Mouse (Mus musculus) liver, adult (tissue): Measurements from ENCODE around the gene Ccdc194.

ENCODE experiments used
- GATA4 ChIP-seq: IDR thresholded peaks from 2 replicates; pipeline ENCODE4 v1.6.1; 2014; ENCODE audit warnings: mild to moderate bottlenecking, low read length; ENCODE audit not compliant: insufficient replicate concordance

Gene Ccdc194

GRCm38 (mm10) chr8:71560765-71561164 lies 35.3 kb upstream of the Ccdc194 start:
- no peak for TF ChIP-seq GATA4

DNA sequence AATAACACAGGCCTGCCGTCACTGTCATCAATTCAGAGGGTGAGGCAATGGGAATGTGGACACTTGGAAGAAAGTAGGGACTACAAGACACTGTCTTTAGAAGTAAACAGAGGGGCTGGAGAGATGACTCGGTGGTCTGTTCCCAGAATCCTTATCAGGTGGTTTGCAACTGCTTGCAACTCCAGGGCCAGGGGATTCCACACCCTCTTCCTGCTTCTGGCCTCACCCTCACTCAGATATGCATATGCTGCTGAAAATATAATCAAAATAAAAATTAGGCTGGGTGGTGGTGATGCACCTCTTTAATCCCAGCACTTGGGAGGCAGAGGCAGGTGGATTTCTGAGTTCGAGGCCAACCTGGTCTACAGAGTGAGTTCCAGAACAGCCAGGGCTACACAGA lies 34.6 kb upstream of the Ccdc194 start:
- TF ChIP-seq GATA4, result no peak

DNA sequence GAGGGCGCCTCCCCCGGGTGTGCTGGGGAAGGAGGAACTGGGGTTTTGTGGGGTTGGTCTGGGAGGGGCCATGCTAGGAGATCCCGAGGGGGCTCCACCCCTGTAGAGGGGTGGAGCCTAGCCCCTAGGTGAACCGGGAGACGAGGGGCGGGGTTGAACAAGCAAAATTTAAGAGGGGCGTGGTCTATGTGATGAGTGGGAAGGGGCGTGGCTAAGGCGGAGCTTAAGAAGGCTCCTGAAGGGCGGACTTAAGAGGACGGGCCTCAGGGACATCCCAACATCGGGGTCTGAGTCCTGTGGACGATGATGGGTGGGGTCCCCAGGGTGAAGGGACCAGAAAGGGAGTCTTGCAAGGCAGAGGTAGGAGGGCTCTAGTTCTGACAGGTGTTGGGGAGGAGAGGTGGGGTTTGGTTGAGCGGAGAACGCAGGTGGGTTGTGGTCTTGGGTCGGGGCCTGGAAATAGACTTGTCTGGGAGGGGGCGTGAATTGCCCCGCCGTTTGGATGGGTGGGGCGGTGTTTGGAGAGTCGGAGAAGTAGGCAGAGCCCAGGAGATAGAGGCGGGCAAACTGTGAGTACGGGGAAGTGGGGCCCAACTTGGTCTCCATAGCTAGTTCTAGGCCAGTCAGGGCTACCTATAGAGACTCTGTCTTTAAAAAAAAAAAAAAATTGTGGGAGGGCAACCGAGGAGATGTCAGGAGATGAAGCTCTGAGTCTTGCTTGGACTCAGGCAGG lies 33.6 kb upstream of the Ccdc194 start:
- TF ChIP-seq GATA4, result no peak

DNA sequence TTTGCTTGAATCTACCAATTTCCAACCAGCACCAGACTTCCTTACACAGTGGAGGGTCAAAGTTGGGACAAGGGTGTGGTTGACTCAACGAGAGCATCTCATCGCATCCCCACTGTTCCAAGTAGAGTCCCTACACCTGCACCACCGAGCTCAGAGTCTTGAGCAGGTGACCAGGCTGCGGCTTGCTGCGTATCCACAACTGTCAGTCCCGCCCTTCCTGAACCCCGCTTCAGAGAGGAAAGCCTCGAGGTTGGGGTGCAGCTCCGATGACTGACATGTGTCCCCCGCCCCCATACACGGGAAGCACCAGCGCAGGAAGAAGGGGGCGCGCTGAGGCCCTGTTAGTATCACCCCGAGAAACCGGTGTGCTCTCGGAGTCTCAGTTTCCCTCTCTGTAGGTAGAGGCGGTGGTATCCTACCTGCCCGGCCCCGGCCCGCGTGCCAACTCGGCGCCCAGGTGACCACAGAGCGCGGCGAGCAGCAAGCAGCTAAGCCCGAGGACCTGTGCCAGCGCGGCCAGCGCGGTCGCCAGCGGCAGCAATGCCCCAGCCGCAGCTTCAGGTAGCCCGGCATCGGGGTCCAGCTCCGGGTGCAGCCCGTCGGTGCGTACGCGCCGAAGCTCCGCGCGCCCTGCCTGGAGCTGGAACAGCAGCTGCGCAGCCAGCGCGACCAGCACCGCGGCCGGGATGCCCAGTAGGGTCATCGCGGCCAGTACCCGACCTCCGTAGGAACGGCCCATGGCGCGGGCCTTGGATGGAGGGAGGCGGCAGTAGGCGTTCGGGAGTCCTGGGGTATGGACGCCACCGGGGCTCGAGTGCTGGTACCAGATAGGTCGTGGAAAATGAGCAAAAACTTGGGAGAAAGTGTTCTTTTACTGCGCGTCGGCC lies 32.8 kb upstream of the Ccdc194 start, which contains the start of gene Tmem221:
Tmem221 (minus strand) TSS at position 801 of the 887 bp plus-strand sequence.
- TF ChIP-seq GATA4, result no peak

GRCm38 (mm10) chr8:71554644-71555043 lies 29.1 kb upstream of the Ccdc194 start:
- no peak for TF ChIP-seq GATA4

- no peak for TF ChIP-seq GATA4
Measured at GRCm38 (mm10) chr8:71554001-71554400, 28.5 kb upstream of the Ccdc194 start.

- TF ChIP-seq GATA4, result no peak
Measured at GRCm38 (mm10) chr8:71552770-71553169, 27.3 kb upstream of the Ccdc194 start.

DNA sequence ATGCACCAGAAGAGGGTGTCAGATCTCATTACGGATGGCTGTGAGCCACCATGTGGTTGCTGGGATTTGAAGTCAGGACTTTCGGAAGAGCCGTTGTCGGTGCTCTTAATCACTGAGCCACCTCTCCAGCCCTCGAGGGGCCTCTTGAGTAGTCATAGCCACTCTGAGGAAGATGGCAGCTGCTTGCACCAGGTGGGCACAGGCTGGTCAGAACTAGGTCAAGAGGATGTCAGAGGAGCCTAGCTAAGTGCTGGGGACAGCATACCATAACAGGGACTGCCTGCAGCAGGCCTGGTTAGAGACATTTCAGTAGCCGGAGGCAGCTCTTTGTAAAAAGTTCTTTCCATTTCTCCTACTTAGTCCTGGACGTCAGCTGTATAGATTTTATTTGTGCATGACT lies 25.2 kb upstream of the Ccdc194 start:
- TF ChIP-seq GATA4, result no peak

DNA sequence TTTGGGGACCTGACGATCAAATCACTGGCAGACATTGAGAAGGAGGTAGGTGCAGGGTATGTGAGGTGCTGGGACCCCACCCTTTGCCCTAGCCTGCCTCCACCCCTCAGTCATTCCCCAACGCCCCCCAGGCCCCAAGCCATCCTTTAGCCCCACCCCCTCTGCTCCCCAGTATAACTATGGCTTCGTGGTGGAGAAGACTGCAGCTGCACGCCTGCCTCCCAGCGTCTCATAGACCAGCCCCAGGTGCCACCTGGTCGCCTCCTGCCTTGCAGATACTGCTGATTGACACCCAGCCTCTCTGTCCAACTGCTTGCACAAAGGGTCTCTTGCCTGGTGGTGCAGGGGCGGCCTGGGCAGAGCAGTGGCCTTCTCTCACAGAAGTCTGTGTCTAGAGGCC lies 22.1 kb upstream of the Ccdc194 start:
- TF ChIP-seq GATA4, result no peak

- TF ChIP-seq GATA4, result no peak
Measured at GRCm38 (mm10) chr8:71545053-71545452, 19.5 kb upstream of the Ccdc194 start.

- no peak for TF ChIP-seq GATA4
Measured at GRCm38 (mm10) chr8:71543755-71544154, 18.2 kb upstream of the Ccdc194 start.

DNA sequence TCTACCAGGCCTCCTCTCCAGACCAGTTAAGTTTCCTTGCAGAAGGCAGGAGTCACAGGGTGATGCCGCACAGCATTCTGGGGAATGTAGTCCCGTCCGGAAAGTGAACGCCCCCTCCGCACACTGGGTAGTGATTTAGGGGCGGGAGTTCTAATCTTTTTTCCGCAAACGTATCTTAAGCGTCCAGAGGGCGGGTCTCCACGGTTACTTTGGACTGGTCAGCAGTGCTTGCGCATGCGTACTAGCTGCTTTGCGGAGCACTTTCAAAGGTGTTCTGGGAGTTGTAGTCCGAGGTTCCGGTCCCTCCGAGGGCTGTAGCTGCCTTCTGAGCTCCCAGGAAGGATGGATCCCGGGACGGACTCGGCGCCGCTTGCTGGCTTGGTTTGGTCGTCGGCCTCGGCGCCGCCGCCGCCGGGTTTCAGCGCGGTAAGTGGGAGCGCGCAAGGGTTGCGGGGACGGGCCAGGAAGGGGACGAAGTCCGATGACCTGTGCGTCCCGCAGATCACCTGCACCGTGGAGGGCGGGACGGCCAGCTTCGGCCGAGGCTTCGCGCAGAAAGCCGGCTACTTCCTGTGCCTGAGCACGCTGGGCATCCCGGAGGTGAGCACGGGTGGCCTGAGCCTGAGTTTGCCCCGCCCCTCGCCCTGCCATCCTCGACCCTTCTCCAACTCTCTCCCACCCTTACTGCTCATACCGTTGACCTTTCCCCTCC lies 17.3 kb upstream of the Ccdc194 start, which contains the start of gene Mvb12a:
Mvb12a (plus strand) TSS at position 291 of the 712 bp plus-strand sequence.
- peak; percentile 70; the same call in 1 of the 2 replicates for TF ChIP-seq GATA4

DNA sequence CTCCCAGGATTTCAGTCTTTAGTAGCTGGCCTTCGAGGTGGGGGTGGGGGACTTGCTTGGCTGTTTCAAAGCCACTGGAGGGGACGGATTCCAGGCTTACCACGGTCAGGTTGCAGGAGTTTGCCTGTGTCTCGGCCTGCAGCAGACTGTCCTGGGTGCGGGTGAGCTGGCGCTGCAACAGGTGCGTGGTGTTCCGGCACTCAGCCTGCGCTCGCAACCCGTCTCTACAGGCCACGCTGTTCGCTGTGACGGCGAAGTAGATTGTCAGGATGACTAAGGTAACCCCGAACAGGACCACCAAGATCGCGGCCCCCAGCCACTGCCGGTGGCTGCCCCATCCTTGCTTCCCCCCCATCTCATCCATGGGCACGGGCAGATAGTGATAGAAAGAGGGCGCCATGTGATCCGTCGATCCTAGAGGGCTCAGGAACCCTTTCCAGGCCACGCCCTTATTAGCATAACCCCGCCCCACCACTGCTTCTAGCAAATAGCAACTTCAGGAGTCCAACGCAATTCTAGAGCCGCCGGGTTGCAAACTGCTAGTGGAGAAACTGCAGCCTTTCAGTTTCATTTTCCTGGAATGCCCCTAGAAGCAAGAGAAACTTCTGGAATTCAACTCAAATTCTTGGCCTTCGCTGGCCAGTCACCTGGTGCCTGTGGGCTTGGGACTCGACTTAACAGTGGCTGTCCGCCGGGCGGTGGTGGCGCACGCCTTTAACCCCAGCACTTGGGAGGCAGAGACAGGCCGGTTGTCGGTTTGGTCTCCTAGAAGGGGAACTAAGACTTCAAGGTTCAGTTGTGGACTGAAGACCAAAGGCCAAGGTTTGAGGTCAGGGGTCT lies 11.7 kb upstream of the Ccdc194 start, which contains the start of gene Bst2:
Bst2 (minus strand) TSS at position 429 of the 840 bp plus-strand sequence.
- TF ChIP-seq GATA4, result no peak; the same call in 1 of the 2 replicates

DNA sequence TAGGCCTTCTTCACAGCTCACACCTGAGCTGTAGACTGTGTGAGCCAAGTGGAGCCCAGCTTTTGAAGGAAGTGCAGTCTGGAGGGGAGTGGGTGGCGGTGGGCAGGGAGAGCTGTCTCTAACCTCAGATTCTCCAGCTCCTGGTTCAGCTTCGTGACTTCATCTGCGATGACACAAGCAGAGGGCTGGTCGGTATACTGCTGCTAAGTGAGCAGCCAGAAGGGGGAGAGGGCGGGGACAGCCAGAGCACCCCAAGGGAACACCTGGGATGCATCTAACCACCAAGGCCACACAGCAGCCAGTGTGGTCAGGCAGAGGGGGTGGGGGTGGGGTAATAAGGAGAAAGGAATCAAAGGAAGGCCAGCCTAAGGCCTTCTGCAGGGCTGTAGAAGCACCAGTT lies 10.2 kb upstream of the Ccdc194 start:
- no peak for TF ChIP-seq GATA4

- no peak for TF ChIP-seq GATA4
Measured at GRCm38 (mm10) chr8:71534263-71534810, 8.8 kb upstream of the Ccdc194 start.
